Mouse (Mus musculus) heart, embryonic 16.5 days (tissue): ENCODE results near the gene Mgat5. TPM values are rescaled to one million over a fixed set of nuclear protein-coding genes. Genes with fewer than 3 reads are reported as not detected.

Experiments
- ATAC-seq: fragments of 200-750 bp; cut with Nextera tagmentation; replicated peaks from 2 replicates; pipeline ENCODE4 v1.8.0; 2017; ENCODE audit warnings: moderate number of reproducible peaks; ENCODE audit not compliant: insufficient read depth, low FRiP score; ENCODE audit errors: extremely low read depth
- H3K27ac ChIP-seq: fragments of 300-500 bp; sonication (generic); 2 replicates; pipeline ENCODE4 v1.5.1; 2014; ENCODE audit warnings: mild to moderate bottlenecking, low read length, control low read depth, moderate library complexity
- H3K27me3 ChIP-seq: fragments of 300-500 bp; sonication (generic); 2 replicates; pipeline ENCODE4 v1.6.1; 2014; ENCODE audit warnings: low read length, mixed read lengths; ENCODE audit not compliant: control insufficient read depth, insufficient read depth
- H3K36me3 ChIP-seq: fragments of 300-500 bp; sonication (generic); 2 replicates; pipeline ENCODE4 v1.6.1; 2014; ENCODE audit not compliant: control insufficient read depth, insufficient read depth
- H3K4me1 ChIP-seq: fragments of 300-500 bp; sonication (generic); 2 replicates; pipeline ENCODE4 v1.6.1; 2014; ENCODE audit warnings: low read length, mixed read lengths; ENCODE audit not compliant: control insufficient read depth, insufficient read depth
- H3K4me2 ChIP-seq: fragments of 300-500 bp; sonication (generic); 2 replicates; pipeline ENCODE4 v1.6.1; 2014; ENCODE audit warnings: low read depth, mild to moderate bottlenecking, control low read depth, low read length
- H3K4me3 ChIP-seq: fragments of 300-500 bp; sonication (generic); 2 replicates; pipeline ENCODE4 v1.5.1; 2014; ENCODE audit warnings: mild to moderate bottlenecking, control low read depth, low read length
- H3K9ac ChIP-seq: fragments of 300-500 bp; sonication (generic); 2 replicates; pipeline ENCODE4 v1.6.1; 2014; ENCODE audit warnings: low read length, control low read depth
- H3K9me3 ChIP-seq: fragments of 300-500 bp; sonication (generic); replicated peaks from 2 replicates; pipeline ENCODE4 v1.6.1; 2016; ENCODE audit warnings: low read length; ENCODE audit not compliant: control insufficient read depth
- WGBS: fragments of 180-500 bp; shearing (Covaris S2); extraction: QIAGEN DNeasy Blood & Tissue Kit; methylation state at CpG from one replicate; pipeline ENCODE4 v1.1.7; 2014; 5-methylcytosine and 5-hydroxymethylcytosine counted together
- polyA plus RNA-seq: library from polyadenylated mRNA; unstranded; fragments of >200 nt; fragmentation: Nextera tagmentation; extraction: Ambion mirVana; gene quantifications from 2 replicates; pipeline ENCODE4 v1.2.1, GENCODE M21; 2015

Gene Mgat5
- polyA plus RNA-seq, 1 experiment from 2014 or later = 5.1 TPM

DNA sequence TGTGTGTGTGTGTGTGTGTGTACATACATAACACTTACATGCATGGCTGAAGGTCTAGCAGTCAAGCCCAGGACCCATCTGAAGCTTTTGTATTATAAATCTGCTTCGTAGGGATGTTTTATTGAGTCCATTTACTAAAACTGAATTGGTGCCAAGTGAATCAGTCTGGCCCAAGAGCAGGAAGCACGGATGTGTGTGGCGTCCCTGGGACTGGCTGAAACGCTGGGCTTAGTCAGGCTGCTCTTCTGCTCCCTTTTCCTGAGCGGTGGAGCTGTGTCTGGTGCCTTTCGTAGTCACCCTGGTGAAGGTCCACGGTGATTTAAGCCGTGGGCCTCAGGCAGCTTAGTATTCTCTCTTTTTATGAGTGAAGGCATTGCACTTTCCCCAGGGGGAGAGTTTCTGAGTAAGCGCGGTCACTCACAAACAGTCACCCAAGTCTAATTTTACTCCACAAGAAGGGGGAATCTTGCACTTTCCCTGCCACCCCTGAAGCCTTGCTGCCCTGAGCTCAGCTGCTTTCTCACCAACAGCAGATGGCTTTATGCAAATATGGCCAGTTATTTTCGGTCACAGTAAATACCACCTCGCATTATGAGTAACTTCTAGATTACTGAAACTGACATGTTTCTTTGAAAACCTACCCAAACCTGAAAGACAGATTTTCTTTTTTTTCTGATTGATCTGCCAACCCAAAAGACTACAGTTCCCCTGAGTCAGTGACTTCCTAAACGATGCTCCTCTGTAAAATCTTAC lies 176.1 kb downstream of the Mgat5 start:
- no peak overlapping the region for H3K9ac ChIP-seq
- H3K36me3 ChIP-seq = peaks cover 10% of the 10 kb centered on the region
- 0 out of 2 replicates have a peak, but pooled peaks cover 10% of the 10 kb centered on the region for H3K4me1 ChIP-seq
- H3K9me3 ChIP-seq = no peaks in the 10 kb centered on the region
- no peak overlapping the region for H3K4me3 ChIP-seq
- no peak overlapping the region for H3K27ac ChIP-seq
- H3K4me2 ChIP-seq = no peak overlapping the region
- WGBS = 59% methylated on average over 13 of the region's 13 CpGs
- H3K27me3 ChIP-seq = no peaks in the 10 kb centered on the region
- ATAC-seq = peak; percentile 59; the same call in 1 of the 2 replicates

DNA sequence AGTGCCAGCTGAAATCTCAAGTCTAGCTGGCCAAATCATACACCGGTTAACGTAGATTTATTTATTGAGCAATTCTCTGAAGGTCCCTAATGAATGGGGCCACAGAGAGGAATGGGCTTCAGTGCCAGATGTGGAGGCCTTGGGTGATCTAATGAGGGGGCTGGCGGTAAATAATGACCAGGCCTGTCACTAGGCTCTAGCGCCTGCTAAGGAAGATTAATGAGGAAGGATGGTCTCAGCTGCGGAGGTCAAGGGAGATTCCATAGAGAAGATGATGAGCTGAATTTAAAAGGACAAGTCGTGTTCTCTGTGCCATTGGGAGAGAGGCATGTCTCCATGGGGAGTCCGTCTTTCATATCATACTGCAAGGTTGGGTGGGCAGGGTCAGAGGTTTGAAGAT lies 178.3 kb downstream of the Mgat5 start:
- Histone ChIP-seq H3K9ac (no peak overlapping the region), H3K36me3 (peaks cover 18% of the 10 kb centered on the region), H3K4me1 (0 out of 2 replicates have a peak, but pooled peaks cover 7% of the 10 kb centered on the region), H3K27ac (no peak overlapping the region), H3K4me2 (no peak overlapping the region), H3K27me3 (no peaks in the 10 kb centered on the region), H3K9me3 (no peaks in the 10 kb centered on the region), H3K4me3 (no peak overlapping the region)
- WGBS = 87% methylated on average over 7 of the region's 7 CpGs
- no peak for ATAC-seq

DNA sequence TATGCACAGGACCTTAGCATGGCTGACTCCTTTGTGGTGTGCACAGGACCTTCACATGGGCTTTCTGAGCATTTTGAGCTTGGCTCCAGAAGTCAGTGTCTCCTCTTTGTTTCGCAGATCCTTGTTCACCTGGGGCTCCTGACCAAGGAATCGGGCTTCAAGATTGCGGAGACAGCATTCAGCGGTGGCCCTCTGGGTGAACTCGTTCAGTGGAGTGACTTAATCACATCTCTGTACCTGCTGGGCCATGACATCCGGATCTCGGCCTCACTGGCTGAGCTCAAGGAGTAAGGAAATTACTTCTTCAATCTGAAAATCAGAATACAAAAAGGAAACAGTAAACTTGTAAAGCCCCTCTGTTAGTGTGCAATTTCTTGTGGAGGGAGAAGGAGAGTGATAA lies 182.4 kb downstream of the Mgat5 start:
- no peak for ATAC-seq
- Histone ChIP-seq H3K4me1 (no peaks in the 10 kb centered on the region), H3K9me3 (peaks cover 8% of the 10 kb centered on the region), H3K36me3 (peaks cover 44% of the 10 kb centered on the region), H3K27ac (no peak overlapping the region), H3K27me3 (no peaks in the 10 kb centered on the region), H3K4me2 (no peak overlapping the region), H3K9ac (no peak overlapping the region), H3K4me3 (no peak overlapping the region)
- WGBS = 89% methylated on average over 7 of the region's 7 CpGs

DNA sequence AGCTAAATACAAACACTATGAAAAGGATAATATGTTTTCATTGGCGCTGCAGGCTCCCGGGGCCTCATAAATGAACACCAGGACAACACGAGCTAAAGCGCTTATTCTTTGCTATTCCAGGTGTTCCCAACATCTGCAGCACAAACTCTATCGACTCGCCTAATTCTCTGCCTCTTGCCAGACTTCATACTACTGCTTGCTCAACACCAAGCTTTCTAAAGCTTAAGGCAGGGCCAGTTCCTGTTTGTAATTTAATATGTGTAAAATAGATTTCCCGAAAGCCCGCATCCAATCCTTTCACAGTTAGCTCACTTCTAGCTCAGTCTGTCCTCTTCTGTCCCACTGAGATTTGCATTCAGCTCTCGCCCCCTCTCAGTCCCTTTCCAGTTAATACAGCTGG lies 182.8 kb downstream of the Mgat5 start:
- 88% methylated on average over 9 of the region's 9 CpGs for WGBS
- H3K4me1 ChIP-seq = no peaks in the 10 kb centered on the region
- H3K27ac ChIP-seq = no peak overlapping the region
- H3K27me3 ChIP-seq = no peaks in the 10 kb centered on the region
- H3K36me3 ChIP-seq = peaks cover 44% of the 10 kb centered on the region
- H3K4me3 ChIP-seq = no peak overlapping the region
- H3K9me3 ChIP-seq = peaks cover 8% of the 10 kb centered on the region
- no peak overlapping the region for H3K4me2 ChIP-seq
- ATAC-seq = no peak
- no peak overlapping the region for H3K9ac ChIP-seq

DNA sequence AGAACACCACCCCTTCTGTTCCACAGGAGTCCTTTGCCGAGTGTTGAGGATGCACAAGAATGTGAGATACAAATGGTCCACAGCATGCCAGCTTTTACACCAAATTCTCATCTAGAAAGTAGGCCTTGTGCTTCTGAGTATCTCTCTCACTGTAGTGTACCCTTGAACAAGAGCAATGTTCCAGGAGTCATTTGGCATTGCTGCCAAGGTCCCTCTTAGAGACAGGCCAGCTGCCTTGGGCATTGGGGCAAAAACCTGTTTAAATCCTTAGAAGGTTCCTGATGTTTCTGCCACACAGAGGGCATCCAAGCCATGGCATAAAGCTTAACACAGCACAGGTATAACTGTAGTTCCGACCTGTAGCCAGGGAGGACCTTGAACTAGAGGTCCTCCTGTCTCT lies 189.9 kb downstream of the Mgat5 start:
- Histone ChIP-seq H3K4me2 (no peak overlapping the region), H3K9ac (no peak overlapping the region), H3K27me3 (no peaks in the 10 kb centered on the region), H3K4me3 (no peak overlapping the region), H3K9me3 (peaks cover 8% of the 10 kb centered on the region), H3K36me3 (peaks cover 19% of the 10 kb centered on the region), H3K27ac (no peak overlapping the region), H3K4me1 (no peaks in the 10 kb centered on the region)
- ATAC-seq = no peak
- WGBS = 84% methylated on average over 2 of the region's 2 CpGs

DNA sequence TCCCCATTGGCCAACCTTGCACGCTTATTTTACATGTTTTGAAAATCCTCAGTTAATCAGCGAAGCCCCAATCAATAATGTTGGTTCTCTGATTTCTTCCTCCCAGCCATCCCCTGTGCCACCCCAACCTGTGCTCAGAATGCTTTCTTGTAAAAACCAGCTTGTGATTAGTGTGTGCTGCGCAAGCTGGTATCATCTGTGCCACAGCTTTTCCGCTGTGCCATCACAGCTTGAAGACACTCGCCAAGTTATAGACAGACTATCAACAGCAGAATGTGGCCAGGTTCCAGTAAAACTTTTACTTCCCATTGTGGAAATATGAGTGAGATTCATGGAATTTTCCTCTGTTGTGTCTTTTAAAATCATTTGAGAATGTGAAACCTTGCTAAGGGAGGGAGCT lies 190.9 kb downstream of the Mgat5 start:
- Histone ChIP-seq H3K4me2 (no peak overlapping the region), H3K27ac (no peak overlapping the region), H3K4me3 (no peak overlapping the region), H3K27me3 (no peaks in the 10 kb centered on the region), H3K36me3 (peaks cover 11% of the 10 kb centered on the region), H3K9me3 (peaks cover 8% of the 10 kb centered on the region), H3K4me1 (no peaks in the 10 kb centered on the region), H3K9ac (no peak overlapping the region)
- 90% methylated on average over 5 of the region's 5 CpGs for WGBS
- ATAC-seq = no peak

DNA sequence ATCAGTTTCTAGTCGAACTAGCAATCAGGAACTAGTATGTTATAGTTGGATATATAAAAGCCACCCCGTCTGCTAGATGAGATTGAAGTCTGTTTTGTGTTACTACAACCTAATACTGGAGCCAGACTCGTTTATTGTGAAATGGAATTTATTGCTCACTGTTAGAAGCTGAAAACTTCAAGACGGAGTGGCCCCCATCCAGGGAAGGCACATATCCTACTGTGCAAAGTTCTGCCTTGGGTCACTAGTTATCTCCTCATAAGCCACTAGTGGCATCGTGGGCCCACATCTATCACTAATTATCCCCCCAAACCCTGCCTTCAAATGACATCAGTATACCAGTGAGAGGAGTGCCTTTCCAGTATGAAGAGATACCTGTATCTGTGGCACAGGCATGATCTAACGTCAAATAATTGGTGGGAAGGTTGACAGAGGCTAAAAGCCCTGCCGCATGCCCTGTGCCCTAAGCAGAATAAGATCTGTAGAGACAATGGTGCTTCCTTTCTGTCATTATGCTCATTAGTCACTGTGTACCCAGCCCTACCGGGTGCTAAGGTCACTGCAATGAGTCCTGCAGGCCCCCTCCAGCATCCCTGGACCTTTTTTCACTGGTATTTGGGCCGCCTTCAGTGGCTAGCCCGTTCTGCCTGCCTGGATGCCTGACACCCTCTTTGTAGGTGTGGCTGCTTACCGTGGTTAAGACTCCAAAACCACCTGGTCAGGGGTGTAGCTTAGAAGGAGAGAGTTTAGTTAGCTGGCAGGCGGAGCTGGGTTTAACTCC lies 191.9 kb downstream of the Mgat5 start:
- Histone ChIP-seq H3K4me2 (no peak overlapping the region), H3K4me3 (no peak overlapping the region), H3K27ac (no peak overlapping the region), H3K4me1 (no peaks in the 10 kb centered on the region), H3K9me3 (no peaks in the 10 kb centered on the region), H3K36me3 (peaks cover 3% of the 10 kb centered on the region), H3K27me3 (no peaks in the 10 kb centered on the region), H3K9ac (no peak overlapping the region)
- no peak for ATAC-seq
- WGBS = 81% methylated on average over 12 of the region's 12 CpGs

DNA sequence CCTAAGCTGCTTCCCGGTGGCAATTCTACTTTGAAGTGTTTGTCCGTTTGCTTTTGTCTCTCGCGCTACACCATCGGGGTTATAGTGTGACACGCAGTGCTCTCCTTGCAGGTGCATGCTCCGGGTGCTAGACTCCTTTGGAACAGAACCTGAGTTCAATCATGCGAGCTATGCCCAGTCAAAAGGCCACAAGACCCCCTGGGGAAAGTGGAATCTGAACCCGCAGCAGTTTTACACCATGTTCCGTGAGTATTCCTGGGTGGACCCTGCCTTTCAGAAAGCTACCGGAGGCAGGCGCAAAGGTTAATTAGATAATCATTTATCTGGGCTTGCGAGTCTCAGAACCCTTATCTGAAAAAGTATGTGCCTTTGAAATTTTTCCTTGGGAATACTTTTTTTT lies 192.6 kb downstream of the Mgat5 start:
- H3K27me3 ChIP-seq = no peaks in the 10 kb centered on the region
- H3K36me3 ChIP-seq = 0 out of 2 replicates have a peak, but pooled peaks cover 4% of the 10 kb centered on the region
- H3K4me1 ChIP-seq = no peaks in the 10 kb centered on the region
- H3K9ac ChIP-seq = no peak overlapping the region
- no peak overlapping the region for H3K4me2 ChIP-seq
- H3K9me3 ChIP-seq = no peaks in the 10 kb centered on the region
- no peak overlapping the region for H3K4me3 ChIP-seq
- H3K27ac ChIP-seq = no peak overlapping the region
- ATAC-seq = no peak
- WGBS = 78% methylated on average over 13 of the region's 13 CpGs

DNA sequence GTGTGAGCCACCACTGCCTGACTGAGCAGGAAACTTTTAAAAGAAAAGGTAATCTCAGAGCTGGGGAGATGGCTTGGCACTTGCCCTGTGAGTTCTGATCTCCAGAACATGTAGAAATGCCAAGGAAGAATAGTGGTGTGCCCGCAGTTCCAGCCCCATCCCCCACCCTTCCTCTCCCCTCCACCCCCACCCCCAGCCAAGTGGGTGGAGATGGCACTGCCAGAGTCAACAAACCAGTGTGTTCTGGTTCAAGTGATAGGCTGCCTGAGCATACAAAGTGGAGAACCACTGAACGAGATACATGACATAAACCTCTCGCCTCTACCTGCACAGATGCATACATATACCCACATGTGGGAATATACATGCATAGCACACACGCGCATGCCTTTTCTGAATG lies 193.4 kb downstream of the Mgat5 start:
- Histone ChIP-seq H3K4me3 (no peak overlapping the region), H3K4me1 (no peaks in the 10 kb centered on the region), H3K4me2 (no peak overlapping the region), H3K36me3 (0 out of 2 replicates have a peak, but pooled peaks cover 4% of the 10 kb centered on the region), H3K9me3 (no peaks in the 10 kb centered on the region), H3K9ac (no peak overlapping the region), H3K27ac (no peak overlapping the region), H3K27me3 (no peaks in the 10 kb centered on the region)
- 87% methylated on average over 5 of the region's 5 CpGs for WGBS
- ATAC-seq = no peak
